Mouse (Mus musculus): ENCODE measurements around the gene Kpna1. TPM values are rescaled to one million over a fixed set of nuclear protein-coding genes. Genes with fewer than 3 reads are reported as not detected.
"Not testable (repeated sequence)": the region's sequence is repeated elsewhere in the genome, so short reads cannot be mapped to it uniquely, and the experiment has no call there.

Kpna1 gene
- polyA plus RNA-seq, 1 experiment = 130 TPM

DNA sequence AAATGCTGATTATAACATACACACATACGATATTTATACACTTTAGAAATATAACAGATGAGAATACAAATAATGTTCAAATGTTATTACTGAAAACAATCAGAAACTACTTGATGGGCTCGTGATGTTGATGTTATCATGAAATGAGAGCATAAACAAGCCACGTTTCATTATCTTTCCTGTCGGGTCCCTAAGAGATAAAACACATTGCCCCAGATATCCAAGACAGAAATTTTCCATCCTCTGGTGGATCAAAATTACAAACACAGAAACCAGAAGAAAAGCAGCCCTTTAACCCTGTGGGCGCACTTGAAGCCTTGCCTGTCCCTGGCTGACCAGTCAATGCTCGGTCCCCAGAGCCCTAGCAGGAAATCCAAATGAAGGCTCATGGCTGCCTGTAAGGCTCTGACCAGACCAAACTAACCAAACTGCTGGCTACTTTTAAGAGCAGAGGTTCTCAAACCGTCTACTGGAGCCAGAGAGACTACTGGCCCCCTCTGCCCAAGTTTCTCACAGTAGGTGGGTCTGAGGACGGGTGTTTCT, 79.5 kb downstream of the Kpna1 start:
- 86% methylated on average over 8 of the region's 8 CpGs for whole genome bisulfite sequencing
- no peak overlapping the region for H3K4me3 ChIP-seq (ENCODE audit: insufficient read depth, low read depth, low read length)
- no peak overlapping the region for H3K27ac ChIP-seq (ENCODE audit: insufficient read depth, low read depth, low read length)
- no peaks in the 10 kb centered on the region for H3K4me1 ChIP-seq (ENCODE audit: control insufficient read depth, insufficient read depth, low read length)
- TF ChIP-seq CTCF (IDR thresholded peaks at IDR 0.05; ENCODE audit: insufficient read depth, low read depth, low read length) = no peak
- TF ChIP-seq POLR2A (IDR thresholded peaks at IDR 0.05; ENCODE audit: insufficient read depth, low read depth, low read length) = no peak

DNA sequence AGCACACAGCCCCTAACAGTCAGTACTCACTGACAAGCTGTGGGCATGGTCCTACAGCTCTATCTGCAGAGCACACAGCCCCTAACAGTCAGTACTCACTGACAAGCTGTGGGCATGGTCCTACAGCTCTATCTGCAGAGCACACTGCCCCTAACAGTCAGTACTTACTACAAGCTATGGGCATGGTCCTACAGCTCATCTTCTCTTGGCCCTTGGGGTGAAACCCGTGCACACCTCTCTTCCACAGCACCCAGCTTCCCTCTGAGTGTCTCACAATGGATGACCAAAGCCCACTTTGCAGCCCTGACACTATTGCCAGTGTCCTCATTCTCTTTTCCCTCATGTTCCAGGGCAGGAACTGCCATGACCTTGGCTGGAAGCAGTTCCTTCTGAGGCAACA, 84.0 kb downstream of the Kpna1 start:
- not testable (repeated sequence) for H3K4me1 ChIP-seq (ENCODE audit: control insufficient read depth, insufficient read depth, low read length); H3K27ac ChIP-seq (ENCODE audit: insufficient read depth, low read depth, low read length); H3K4me3 ChIP-seq (ENCODE audit: insufficient read depth, low read depth, low read length)
- 90% methylated on average over 1 of the region's 1 CpGs for WGBS

DNA sequence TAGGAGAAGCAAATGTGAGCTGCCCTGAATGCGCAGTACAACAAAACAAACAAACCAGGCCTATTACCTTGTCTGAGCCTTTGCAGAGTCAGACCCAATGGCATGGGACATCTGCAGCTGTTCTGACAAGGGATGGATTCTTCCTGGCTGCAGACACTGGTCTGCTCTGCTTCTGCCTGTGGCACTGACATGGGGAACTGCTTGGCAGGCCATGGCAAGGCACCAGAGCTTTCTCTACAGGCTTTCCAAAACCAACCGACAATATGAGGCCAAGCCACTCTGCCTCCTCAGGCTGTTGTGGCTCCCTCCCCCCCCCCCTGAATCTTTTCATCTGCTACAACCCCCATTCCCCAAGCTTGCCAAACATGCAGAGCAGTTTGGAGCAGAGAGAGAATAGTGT, 84.8 kb downstream of the Kpna1 start:
- Histone ChIP-seq H3K4me1 (ENCODE audit: control insufficient read depth, insufficient read depth, low read length) (peaks cover 6% of the 10 kb centered on the region), H3K4me3 (ENCODE audit: insufficient read depth, low read depth, low read length) (no peak overlapping the region), H3K27ac (ENCODE audit: insufficient read depth, low read depth, low read length) (no peak overlapping the region)
- TF ChIP-seq POLR2A (IDR thresholded peaks at IDR 0.05; ENCODE audit: insufficient read depth, low read depth, low read length) = no peak
- no peak for TF ChIP-seq CTCF (IDR thresholded peaks at IDR 0.05; ENCODE audit: insufficient read depth, low read depth, low read length)
- 64% methylated on average over 2 of the region's 2 CpGs for WGBS

DNA sequence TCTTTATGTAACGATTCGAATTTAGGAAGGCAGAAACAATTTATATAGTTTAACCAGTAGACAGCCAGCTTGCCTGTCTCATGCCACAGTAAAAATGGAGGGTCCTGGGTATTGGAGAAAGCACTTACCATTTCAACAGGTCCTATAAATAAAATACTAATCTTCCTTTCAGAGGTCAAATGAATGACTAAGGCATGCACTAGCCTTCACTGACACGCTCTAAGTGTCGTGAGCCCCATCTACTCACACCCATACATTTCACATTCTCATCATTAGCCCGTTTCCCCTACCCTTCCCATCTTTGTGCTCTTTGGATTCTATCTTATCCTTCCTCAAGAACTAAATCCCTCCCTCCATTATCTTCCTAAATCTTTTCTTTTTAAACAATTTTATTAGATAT, 86.4 kb downstream of the Kpna1 start:
- TF ChIP-seq CTCF (IDR thresholded peaks at IDR 0.05; ENCODE audit: insufficient read depth, low read depth, low read length) = no peak
- TF ChIP-seq POLR2A (IDR thresholded peaks at IDR 0.05; ENCODE audit: insufficient read depth, low read depth, low read length) = no peak
- no peak overlapping the region for H3K27ac ChIP-seq (ENCODE audit: insufficient read depth, low read depth, low read length)
- WGBS = 94% methylated on average over 5 of the region's 5 CpGs

DNA sequence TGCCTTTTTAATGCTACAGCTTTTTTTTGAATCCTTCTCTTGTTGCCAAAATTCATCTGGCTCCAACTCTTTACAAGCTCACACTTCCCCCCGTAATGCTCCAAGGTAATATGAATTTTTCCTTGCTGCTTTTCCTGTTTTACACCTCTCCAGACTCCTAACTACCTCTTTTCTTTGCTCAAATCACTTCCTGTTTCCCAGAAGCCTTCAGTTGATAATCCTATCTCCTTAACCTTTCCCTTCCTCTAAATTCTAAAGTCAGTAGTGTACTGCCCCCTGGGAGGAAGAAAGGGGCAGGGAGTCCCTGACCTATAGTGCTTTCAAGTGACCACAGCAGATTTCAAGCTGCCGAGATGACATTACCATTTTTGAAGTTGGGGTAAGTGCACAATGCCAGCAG, 89.1 kb downstream of the Kpna1 start:
- 80% methylated on average over 2 of the region's 2 CpGs for WGBS
- TF ChIP-seq CTCF (IDR thresholded peaks at IDR 0.05; ENCODE audit: insufficient read depth, low read depth, low read length) (no peak), POLR2A (IDR thresholded peaks at IDR 0.05; ENCODE audit: insufficient read depth, low read depth, low read length) (no peak)

More for the DNA sequence above, 86.4 kb downstream of the Kpna1 start:
- Histone ChIP-seq H3K4me1 (ENCODE audit: control insufficient read depth, insufficient read depth, low read length) (peaks cover 9% of the 10 kb centered on the region), H3K4me3 (ENCODE audit: insufficient read depth, low read depth, low read length) (no peak overlapping the region)

DNA sequence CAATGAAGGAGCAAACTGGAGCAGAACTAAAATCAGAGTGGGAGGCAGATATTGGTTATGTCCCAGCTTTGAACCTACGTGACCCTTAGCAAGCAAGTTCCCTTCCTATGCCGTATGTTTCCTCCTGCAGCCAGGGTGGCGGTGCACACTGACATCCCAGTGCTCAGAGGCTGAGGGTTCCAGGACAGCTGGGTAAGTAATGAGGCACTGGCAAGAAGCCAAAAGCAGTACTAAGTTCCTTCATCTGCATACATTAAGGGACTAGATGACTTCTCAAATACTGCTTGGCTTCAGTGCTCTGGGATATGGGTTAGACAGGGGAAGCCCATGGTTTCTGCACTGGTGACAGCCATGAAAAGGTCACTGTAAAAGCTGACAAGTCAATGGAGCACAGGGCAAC, 89.8 kb downstream of the Kpna1 start:
- Histone ChIP-seq H3K4me1 (ENCODE audit: control insufficient read depth, insufficient read depth, low read length) (peaks cover 9% of the 10 kb centered on the region), H3K27ac (ENCODE audit: insufficient read depth, low read depth, low read length) (no peak overlapping the region), H3K4me3 (ENCODE audit: insufficient read depth, low read depth, low read length) (no peak overlapping the region)
- TF ChIP-seq CTCF (IDR thresholded peaks at IDR 0.05; ENCODE audit: insufficient read depth, low read depth, low read length) = no peak
- no peak for TF ChIP-seq POLR2A (IDR thresholded peaks at IDR 0.05; ENCODE audit: insufficient read depth, low read depth, low read length)
- WGBS = 60% methylated on average over 3 of the region's 3 CpGs

More for the DNA sequence above, 89.1 kb downstream of the Kpna1 start:
- no peak overlapping the region for H3K27ac ChIP-seq (ENCODE audit: insufficient read depth, low read depth, low read length)
- no peak overlapping the region for H3K4me3 ChIP-seq (ENCODE audit: insufficient read depth, low read depth, low read length)
- peaks cover 9% of the 10 kb centered on the region for H3K4me1 ChIP-seq (ENCODE audit: control insufficient read depth, insufficient read depth, low read length)

DNA sequence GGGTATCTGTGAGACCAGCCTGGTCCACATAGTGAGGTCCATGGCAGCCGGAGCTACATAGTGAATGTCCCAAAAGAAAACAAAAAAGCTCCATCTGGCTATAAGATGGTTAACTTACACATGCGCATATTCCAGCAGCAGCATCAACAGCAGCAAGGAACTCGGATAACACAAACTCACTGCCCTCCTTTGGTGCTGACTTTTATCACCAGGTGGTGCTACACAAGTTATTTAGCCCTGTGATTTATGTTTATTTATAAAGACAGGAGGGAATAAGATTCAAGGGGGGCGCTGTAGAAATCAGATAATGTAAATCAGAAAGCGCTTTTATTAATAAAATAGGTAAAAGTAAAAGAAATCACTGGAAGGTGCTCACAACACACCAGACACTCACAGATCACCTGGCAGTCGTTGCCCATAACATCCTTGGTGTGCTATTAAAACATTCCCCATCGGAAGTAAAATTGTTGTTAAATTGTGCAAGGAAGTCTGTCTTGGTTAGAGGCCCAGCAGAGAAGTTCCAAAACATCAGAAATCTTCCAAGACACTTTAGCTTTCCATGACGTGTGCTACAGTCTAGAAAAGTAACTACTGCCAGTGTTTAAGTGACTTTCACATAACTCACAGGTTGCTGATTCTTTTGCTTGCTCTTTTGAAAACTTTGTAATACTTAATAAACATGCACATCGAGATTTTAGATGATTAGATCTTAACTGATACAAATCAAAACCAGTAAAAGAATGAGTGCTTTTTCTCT, 91.4 kb downstream of the Kpna1 start:
- WGBS = 26% methylated on average over 9 of the region's 9 CpGs
- H3K4me3 ChIP-seq (ENCODE audit: insufficient read depth, low read depth, low read length) = no peak overlapping the region

DNA sequence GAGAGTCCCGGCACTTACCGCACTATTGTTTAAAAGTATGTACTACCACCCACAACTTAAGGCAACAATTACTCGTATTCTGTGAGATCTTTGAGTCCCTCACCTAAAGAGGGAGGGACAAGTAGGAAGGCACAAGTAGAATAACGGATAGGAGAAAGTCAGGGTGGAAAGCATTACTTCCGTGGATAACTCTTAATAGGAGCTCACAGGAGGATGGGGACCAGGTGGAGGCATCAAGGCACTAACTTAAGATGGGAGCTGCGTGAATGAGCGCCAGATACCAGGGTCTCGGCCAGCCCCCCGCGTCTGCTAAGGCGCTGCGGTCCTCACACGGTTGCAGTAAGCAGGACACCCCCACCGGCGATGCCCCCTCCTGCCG, 92.5 kb downstream of the Kpna1 start:
- H3K4me1 ChIP-seq (ENCODE audit: control insufficient read depth, insufficient read depth, low read length) = peaks cover 2% of the 10 kb centered on the region; the same call in 1 of the 2 replicates
- WGBS = under 1% methylated on average over 16 of the region's 16 CpGs
- peak overlapping the region; percentile 67 for H3K4me3 ChIP-seq (ENCODE audit: insufficient read depth, low read depth, low read length)
- peak overlapping the region; percentile 5 for H3K27ac ChIP-seq (ENCODE audit: insufficient read depth, low read depth, low read length)
- no peak for TF ChIP-seq CTCF (IDR thresholded peaks at IDR 0.05; ENCODE audit: insufficient read depth, low read depth, low read length)
- TF ChIP-seq POLR2A (IDR thresholded peaks at IDR 0.05; ENCODE audit: insufficient read depth, low read depth, low read length) = no peak

More for the DNA sequence above, 91.4 kb downstream of the Kpna1 start:
- no peak overlapping the region for H3K27ac ChIP-seq (ENCODE audit: insufficient read depth, low read depth, low read length)
- H3K4me1 ChIP-seq (ENCODE audit: control insufficient read depth, insufficient read depth, low read length) = peaks cover 2% of the 10 kb centered on the region; the same call in 1 of the 2 replicates
- TF ChIP-seq POLR2A (IDR thresholded peaks at IDR 0.05; ENCODE audit: insufficient read depth, low read depth, low read length) (no peak), CTCF (IDR thresholded peaks at IDR 0.05; ENCODE audit: insufficient read depth, low read depth, low read length) (no peak)

DNA sequence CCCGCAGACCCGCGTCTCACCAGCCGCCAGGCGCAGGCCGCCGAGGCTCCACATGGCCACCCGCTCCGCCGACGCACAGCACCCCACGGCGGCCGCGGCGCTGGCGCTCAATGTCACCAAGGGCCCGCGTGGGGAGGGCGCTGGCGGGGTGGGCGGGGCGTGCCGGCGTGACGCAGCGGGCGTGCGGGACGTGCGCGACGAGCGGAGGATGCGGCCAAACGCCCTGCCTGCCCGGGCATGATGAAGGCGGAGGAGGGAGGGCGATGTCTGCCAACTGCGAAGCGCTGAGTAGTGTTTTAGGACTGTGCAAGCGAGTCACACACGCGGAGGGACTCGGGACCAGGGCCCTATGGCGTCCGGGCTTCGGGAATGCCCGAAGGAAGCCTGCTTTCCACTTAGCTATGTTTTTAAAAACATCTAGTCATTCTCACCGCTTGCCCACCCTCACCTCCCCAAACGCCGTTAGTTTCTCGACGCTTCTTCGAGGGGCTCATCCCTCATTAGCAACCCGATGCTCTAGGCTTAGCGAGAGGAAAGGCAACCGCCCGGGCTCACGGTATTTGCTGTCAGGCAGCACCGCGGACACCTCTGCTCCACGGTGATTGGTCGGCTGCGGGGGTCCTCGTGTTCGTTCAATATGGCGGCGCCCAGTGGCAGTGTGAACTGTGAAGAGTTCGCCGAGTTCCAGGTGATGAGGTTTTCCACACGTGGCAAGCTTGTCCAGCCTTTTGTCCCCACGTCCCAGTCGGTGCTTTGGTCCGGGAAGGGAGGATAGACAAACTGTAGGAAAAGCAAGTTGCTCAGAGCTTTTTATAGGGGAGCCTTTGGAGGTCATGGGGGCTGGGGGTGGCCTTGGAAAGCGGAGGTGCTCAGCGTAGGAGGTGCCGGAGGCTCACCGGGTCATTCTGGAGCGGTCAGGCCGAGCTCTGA, 93.2 kb downstream of the Kpna1 start, which contains the start of the genes Fam162a and Ccdc58:
Gene Fam162a (minus strand): TSS at position 145 of the 930 bp plus-strand sequence.
Gene Ccdc58 (plus strand): TSS at position 236 of the 930 bp plus-strand sequence.
- Histone ChIP-seq H3K4me1 (ENCODE audit: control insufficient read depth, insufficient read depth, low read length) (peaks cover 2% of the 10 kb centered on the region; the same call in 1 of the 2 replicates), H3K4me3 (ENCODE audit: insufficient read depth, low read depth, low read length) (peak within 1 kb of the TSS; percentile 67), H3K27ac (ENCODE audit: insufficient read depth, low read depth, low read length) (peak within 1 kb of the TSS; percentile 97)
- TF ChIP-seq CTCF (IDR thresholded peaks at IDR 0.05; ENCODE audit: insufficient read depth, low read depth, low read length) (no peak), POLR2A (IDR thresholded peaks at IDR 0.05; ENCODE audit: insufficient read depth, low read depth, low read length) (peak; percentile 98)
- under 1% methylated on average over 81 of the region's 81 CpGs for WGBS
